Mouse (Mus musculus): ENCODE data around the gene Tmem185b. TPM values are rescaled to one million over a fixed set of nuclear protein-coding genes. Genes with fewer than 3 reads are reported as not detected.

Gene Tmem185b
- polyA plus RNA-seq, 1 experiment: 61.2 TPM

DNA sequence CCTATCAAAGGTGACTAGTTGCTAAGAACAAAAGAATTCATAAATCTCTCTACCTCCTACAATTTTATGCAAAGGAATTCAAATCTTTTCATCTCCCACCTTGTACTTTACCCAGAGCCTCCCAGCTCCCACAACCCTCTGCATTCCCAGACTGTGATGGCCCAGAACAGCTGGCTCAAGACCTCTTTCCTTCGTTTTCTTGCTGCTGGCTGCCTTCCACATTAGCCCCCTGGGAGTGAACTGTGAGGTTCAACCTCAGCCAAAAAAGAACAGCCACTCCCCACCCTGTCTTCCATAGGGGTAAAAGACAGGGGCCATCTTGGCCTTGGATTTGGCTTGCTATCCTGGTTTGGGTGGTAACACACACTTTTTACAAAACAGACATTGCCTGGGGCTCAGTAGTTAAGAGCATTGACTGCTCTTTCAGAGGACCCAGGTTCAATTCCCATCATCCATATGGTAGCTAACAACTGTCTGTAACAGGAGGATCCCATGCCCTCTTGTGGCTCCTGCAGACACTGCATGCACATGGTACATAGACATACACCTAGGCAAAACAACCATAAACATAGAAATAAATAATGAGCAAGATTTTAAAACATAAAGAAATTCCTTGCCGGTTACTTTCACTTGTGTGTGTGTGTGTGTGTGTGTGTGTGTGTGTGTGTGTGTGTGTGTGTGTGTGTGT, 31.8 kb upstream of the Tmem185b start:
- WGBS: 91% methylated on average over 2 of the region's 2 CpGs
- Histone ChIP-seq H3K36me3 (ENCODE audit: control insufficient read depth, insufficient read depth, low read length) (no peaks in the 10 kb centered on the region), H3K27ac (ENCODE audit: control insufficient read depth, insufficient read depth, low read length) (no peak overlapping the region), H3K4me3 (ENCODE audit: control insufficient read depth, insufficient read depth, low read length) (no peak overlapping the region), H3K4me1 (replicated peaks; ENCODE audit: control insufficient read depth, insufficient read depth, low read length) (peaks cover 40% of the 10 kb centered on the region), H3K27me3 (ENCODE audit: control insufficient read depth, insufficient read depth, low read length) (no peaks in the 10 kb centered on the region)
- DNase-seq: no peak
- TF ChIP-seq CTCF (IDR thresholded peaks at IDR 0.05; ENCODE audit: borderline replicate concordance, control insufficient read depth, extremely low read depth, insufficient read depth, low read length, poor library complexity): no peak
- no peak for TF ChIP-seq POLR2A (IDR thresholded peaks at IDR 0.05; ENCODE audit: control insufficient read depth, extremely low read depth, insufficient read depth, low read length, poor library complexity)

- Histone ChIP-seq H3K36me3 (ENCODE audit: control insufficient read depth, insufficient read depth, low read length) (no peaks in the 10 kb centered on the region), H3K27me3 (ENCODE audit: control insufficient read depth, insufficient read depth, low read length) (no peaks in the 10 kb centered on the region), H3K27ac (ENCODE audit: control insufficient read depth, insufficient read depth, low read length) (no peak overlapping the region; the same call in 1 of the 2 replicates), H3K4me3 (ENCODE audit: control insufficient read depth, insufficient read depth, low read length) (no peak overlapping the region), H3K4me1 (replicated peaks; ENCODE audit: control insufficient read depth, insufficient read depth, low read length) (peaks cover 34% of the 10 kb centered on the region)
- DNase-seq: no peak
- TF ChIP-seq POLR2A (IDR thresholded peaks at IDR 0.05; ENCODE audit: control insufficient read depth, extremely low read depth, insufficient read depth, low read length, poor library complexity): no peak
- TF ChIP-seq CTCF (IDR thresholded peaks at IDR 0.05; ENCODE audit: borderline replicate concordance, control insufficient read depth, extremely low read depth, insufficient read depth, low read length, poor library complexity): no peak
- 94% methylated on average over 9 of the region's 9 CpGs for WGBS
Observed at GRCm38 (mm10) chr1:119494712-119495395, 31.1 kb upstream of the Tmem185b start.

GRCm38 (mm10) chr1:119495396-119495775, 30.6 kb upstream of the Tmem185b start:
- H3K4me3 ChIP-seq (ENCODE audit: control insufficient read depth, insufficient read depth, low read length): no peak overlapping the region
- no peak for DNase-seq
- no peaks in the 10 kb centered on the region for H3K27me3 ChIP-seq (ENCODE audit: control insufficient read depth, insufficient read depth, low read length)
- no peak for TF ChIP-seq POLR2A (IDR thresholded peaks at IDR 0.05; ENCODE audit: control insufficient read depth, extremely low read depth, insufficient read depth, low read length, poor library complexity)
- no peak for TF ChIP-seq CTCF (IDR thresholded peaks at IDR 0.05; ENCODE audit: borderline replicate concordance, control insufficient read depth, extremely low read depth, insufficient read depth, low read length, poor library complexity)
- H3K27ac ChIP-seq (ENCODE audit: control insufficient read depth, insufficient read depth, low read length): no peak overlapping the region
- H3K4me1 ChIP-seq (replicated peaks; ENCODE audit: control insufficient read depth, insufficient read depth, low read length): peaks cover 31% of the 10 kb centered on the region
- H3K36me3 ChIP-seq (ENCODE audit: control insufficient read depth, insufficient read depth, low read length): no peaks in the 10 kb centered on the region
- 95% methylated on average over 6 of the region's 6 CpGs for WGBS

- peaks cover 20% of the 10 kb centered on the region for H3K4me1 ChIP-seq (replicated peaks; ENCODE audit: control insufficient read depth, insufficient read depth, low read length)
Observed at GRCm38 (mm10) chr1:119497346-119498004, 28.5 kb upstream of the Tmem185b start.

DNA sequence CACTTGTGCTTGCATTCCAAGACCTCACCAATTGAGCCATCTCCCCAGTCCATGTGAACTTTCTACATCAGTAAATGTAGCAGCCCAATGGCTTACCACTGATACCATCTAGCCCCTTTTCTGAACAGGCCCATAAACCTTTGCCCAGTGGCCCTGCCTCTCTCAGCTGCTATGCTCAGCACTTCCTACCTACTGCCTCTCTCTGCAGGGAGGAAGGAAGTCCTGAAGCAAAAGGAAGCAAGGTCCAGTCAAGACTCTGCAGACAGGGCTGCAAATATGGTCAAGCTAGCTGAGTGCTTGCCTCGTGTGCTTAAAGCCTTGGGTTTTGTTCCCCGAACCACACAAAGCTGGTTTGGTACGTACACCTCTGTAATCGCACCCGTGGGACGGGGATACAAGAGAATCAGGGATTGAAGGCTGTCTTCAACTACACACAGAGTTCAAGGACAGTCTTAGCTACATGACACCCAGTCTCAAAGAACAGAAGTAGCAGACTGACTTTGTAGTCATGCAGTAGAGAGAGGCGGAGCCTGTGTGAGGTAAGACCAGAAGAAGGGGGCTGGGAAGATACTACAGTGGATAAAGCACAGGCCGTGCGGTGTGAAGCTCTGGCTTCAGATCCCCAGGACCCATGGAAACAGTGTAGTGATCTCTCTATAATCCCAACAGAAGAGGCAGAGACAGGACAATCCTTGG, 27.3 kb upstream of the Tmem185b start:
- Histone ChIP-seq H3K27ac (ENCODE audit: control insufficient read depth, insufficient read depth, low read length) (no peak overlapping the region), H3K4me1 (replicated peaks; ENCODE audit: control insufficient read depth, insufficient read depth, low read length) (peaks cover 29% of the 10 kb centered on the region), H3K36me3 (ENCODE audit: control insufficient read depth, insufficient read depth, low read length) (no peaks in the 10 kb centered on the region), H3K27me3 (ENCODE audit: control insufficient read depth, insufficient read depth, low read length) (no peaks in the 10 kb centered on the region), H3K4me3 (ENCODE audit: control insufficient read depth, insufficient read depth, low read length) (no peak overlapping the region)
- 83% methylated on average over 9 of the region's 9 CpGs for WGBS
- no peak for DNase-seq
- TF ChIP-seq POLR2A (IDR thresholded peaks at IDR 0.05; ENCODE audit: control insufficient read depth, extremely low read depth, insufficient read depth, low read length, poor library complexity) (no peak), CTCF (IDR thresholded peaks at IDR 0.05; ENCODE audit: borderline replicate concordance, control insufficient read depth, extremely low read depth, insufficient read depth, low read length, poor library complexity) (no peak)

More at GRCm38 (mm10) chr1:119497346-119498004, 28.5 kb upstream of the Tmem185b start:
- TF ChIP-seq POLR2A (IDR thresholded peaks at IDR 0.05; ENCODE audit: control insufficient read depth, extremely low read depth, insufficient read depth, low read length, poor library complexity) (no peak), CTCF (IDR thresholded peaks at IDR 0.05; ENCODE audit: borderline replicate concordance, control insufficient read depth, extremely low read depth, insufficient read depth, low read length, poor library complexity) (no peak)
- H3K36me3 ChIP-seq (ENCODE audit: control insufficient read depth, insufficient read depth, low read length): no peaks in the 10 kb centered on the region
- no peak overlapping the region for H3K4me3 ChIP-seq (ENCODE audit: control insufficient read depth, insufficient read depth, low read length)
- no peaks in the 10 kb centered on the region for H3K27me3 ChIP-seq (ENCODE audit: control insufficient read depth, insufficient read depth, low read length)
- WGBS: 93% methylated on average over 5 of the region's 5 CpGs
- no peak overlapping the region for H3K27ac ChIP-seq (ENCODE audit: control insufficient read depth, insufficient read depth, low read length)
- DNase-seq: no peak

GRCm38 (mm10) chr1:119499456-119499855, 26.5 kb upstream of the Tmem185b start:
- no peaks in the 10 kb centered on the region for H3K27me3 ChIP-seq (ENCODE audit: control insufficient read depth, insufficient read depth, low read length)
- TF ChIP-seq POLR2A (IDR thresholded peaks at IDR 0.05; ENCODE audit: control insufficient read depth, extremely low read depth, insufficient read depth, low read length, poor library complexity): no peak
- no peak for TF ChIP-seq CTCF (IDR thresholded peaks at IDR 0.05; ENCODE audit: borderline replicate concordance, control insufficient read depth, extremely low read depth, insufficient read depth, low read length, poor library complexity)
- no peaks in the 10 kb centered on the region for H3K36me3 ChIP-seq (ENCODE audit: control insufficient read depth, insufficient read depth, low read length)
- 97% methylated on average over 10 of the region's 10 CpGs for WGBS
- DNase-seq: no peak
- no peak overlapping the region for H3K4me3 ChIP-seq (ENCODE audit: control insufficient read depth, insufficient read depth, low read length)
- peaks cover 35% of the 10 kb centered on the region for H3K4me1 ChIP-seq (replicated peaks; ENCODE audit: control insufficient read depth, insufficient read depth, low read length)
- H3K27ac ChIP-seq (ENCODE audit: control insufficient read depth, insufficient read depth, low read length): no peak overlapping the region

Measured in thymus, adult 2 months (tissue).